Mouse (Mus musculus): ENCODE data around the gene Hoxa7. TPM values are rescaled to one million over a fixed set of nuclear protein-coding genes. Genes with fewer than 3 reads are reported as not detected.
A peak's percentile ranks its signal among the peaks of the same experiment; 100 is the strongest.

Hoxa7 gene
- polyA plus RNA-seq, 1 experiment from 2014 or later: 0.28 TPM

- Histone ChIP-seq H3K9me3 (ENCODE audit: control insufficient read depth, low read length) (no peaks in the 10 kb centered on the region), H3K9ac (ENCODE audit: low read length) (peak overlapping the region; percentile 28; the same call in 1 of the 2 replicates), H3K4me3 (ENCODE audit: control insufficient read depth in 1 of 2, insufficient read depth in 1 of 2, low read depth in 1 of 2, low read length in 2 of 2) (peak overlapping the region; percentile 33 to 36), H3K27me3 (ENCODE audit: control insufficient read depth, insufficient read depth, low read length) (peaks cover 100% of the 10 kb centered on the region), H3K4me1 (ENCODE audit: control insufficient read depth in 2 of 2, insufficient read depth in 2 of 2, low read length in 2 of 2) (peaks cover 2 to 17% of the 10 kb centered on the region in 2 experiments; a peak in 3 of 4 replicates), H3K4me2 (ENCODE audit: low read length) (peak overlapping the region; percentile 59), H3K27ac (replicated peaks in 1 of 2; ENCODE audit: control insufficient read depth in 1 of 2, insufficient read depth in 1 of 2, low read depth in 2 of 2, low read length in 2 of 2) (no peak overlapping the region), H3K36me3 (ENCODE audit: control insufficient read depth, insufficient read depth, low read length) (no peaks in the 10 kb centered on the region)
- ATAC-seq (ENCODE audit: insufficient number of reproducible peaks, insufficient read depth, low FRiP score, low read depth): no peak
- WGBS: 1% methylated on average over 45 of the region's 46 CpGs
These were observed 18.1 kb downstream of the Hoxa7 start for GRCm38 (mm10) chr6:52203371-52204049.

- ATAC-seq (ENCODE audit: insufficient number of reproducible peaks, insufficient read depth, low FRiP score, low read depth): no peak
- Histone ChIP-seq H3K9me3 (ENCODE audit: control insufficient read depth, low read length) (no peaks in the 10 kb centered on the region), H3K27me3 (ENCODE audit: control insufficient read depth, insufficient read depth, low read length) (peaks cover 100% of the 10 kb centered on the region), H3K4me3 (ENCODE audit: control insufficient read depth in 1 of 2, insufficient read depth in 1 of 2, low read depth in 1 of 2, low read length in 2 of 2) (peak overlapping the region; percentile 33 to 36; a peak in 3 of 4 replicates), H3K9ac (ENCODE audit: low read length) (no peak overlapping the region), H3K4me1 (ENCODE audit: control insufficient read depth in 2 of 2, insufficient read depth in 2 of 2, low read length in 2 of 2) (peaks cover 2 to 16% of the 10 kb centered on the region in 2 experiments; a peak in 3 of 4 replicates), H3K36me3 (ENCODE audit: control insufficient read depth, insufficient read depth, low read length) (no peaks in the 10 kb centered on the region), H3K4me2 (ENCODE audit: low read length) (peak overlapping the region; percentile 59), H3K27ac (replicated peaks in 1 of 2; ENCODE audit: control insufficient read depth in 1 of 2, insufficient read depth in 1 of 2, low read depth in 2 of 2, low read length in 2 of 2) (no peak overlapping the region)
- 1% methylated on average over 10 of the region's 10 CpGs for WGBS
These were observed 18.6 kb downstream of the Hoxa7 start for GRCm38 (mm10) chr6:52203121-52203370.

- Histone ChIP-seq H3K27me3 (ENCODE audit: control insufficient read depth, insufficient read depth, low read length) (peaks cover 100% of the 10 kb centered on the region), H3K4me2 (ENCODE audit: low read length) (no peak overlapping the region; the same call in 1 of the 2 replicates), H3K4me3 (ENCODE audit: control insufficient read depth in 1 of 2, insufficient read depth in 1 of 2, low read depth in 1 of 2, low read length in 2 of 2) (peak overlapping the region; percentile 33 to 36; a peak in 1 of 4 replicates), H3K4me1 (ENCODE audit: control insufficient read depth in 2 of 2, insufficient read depth in 2 of 2, low read length in 2 of 2) (peaks cover 2 to 16% of the 10 kb centered on the region in 2 experiments; a peak in 3 of 4 replicates), H3K36me3 (ENCODE audit: control insufficient read depth, insufficient read depth, low read length) (no peaks in the 10 kb centered on the region), H3K9ac (ENCODE audit: low read length) (no peak overlapping the region), H3K27ac (replicated peaks in 1 of 2; ENCODE audit: control insufficient read depth in 1 of 2, insufficient read depth in 1 of 2, low read depth in 2 of 2, low read length in 2 of 2) (no peak overlapping the region), H3K9me3 (ENCODE audit: control insufficient read depth, low read length) (no peaks in the 10 kb centered on the region)
- ATAC-seq (ENCODE audit: insufficient number of reproducible peaks, insufficient read depth, low FRiP score, low read depth): no peak
- 6% methylated on average over 22 of the region's 22 CpGs for WGBS
These were observed 19.1 kb downstream of the Hoxa7 start for GRCm38 (mm10) chr6:52202362-52203120.

- no peak overlapping the region for H3K9ac ChIP-seq (ENCODE audit: low read length)
- no peaks in the 10 kb centered on the region for H3K36me3 ChIP-seq (ENCODE audit: control insufficient read depth, insufficient read depth, low read length)
- H3K27ac ChIP-seq (replicated peaks in 1 of 2; ENCODE audit: control insufficient read depth in 1 of 2, insufficient read depth in 1 of 2, low read depth in 2 of 2, low read length in 2 of 2): no peak overlapping the region
- 43% methylated on average over 1 of the region's 1 CpGs for WGBS
- H3K4me3 ChIP-seq (ENCODE audit: control insufficient read depth in 1 of 2, insufficient read depth in 1 of 2, low read depth in 1 of 2, low read length in 2 of 2): no peak overlapping the region
- H3K4me1 ChIP-seq (ENCODE audit: control insufficient read depth in 2 of 2, insufficient read depth in 2 of 2, low read length in 2 of 2): peaks cover 2 to 16% of the 10 kb centered on the region in 2 experiments; a peak in 3 of 4 replicates
- peaks cover 99% of the 10 kb centered on the region for H3K27me3 ChIP-seq (ENCODE audit: control insufficient read depth, insufficient read depth, low read length)
- H3K9me3 ChIP-seq (ENCODE audit: control insufficient read depth, low read length): no peaks in the 10 kb centered on the region
- H3K4me2 ChIP-seq (ENCODE audit: low read length): no peak overlapping the region
- ATAC-seq (ENCODE audit: insufficient number of reproducible peaks, insufficient read depth, low FRiP score, low read depth): no peak
These were observed 20.4 kb downstream of the Hoxa7 start for GRCm38 (mm10) chr6:52201269-52201668.

GRCm38 (mm10) chr6:52200751-52201250 is 20.9 kb downstream of the Hoxa7 start:
- no peak overlapping the region for H3K27ac ChIP-seq (replicated peaks in 1 of 2; ENCODE audit: control insufficient read depth in 1 of 2, insufficient read depth in 1 of 2, low read depth in 2 of 2, low read length in 2 of 2)
- no peaks in the 10 kb centered on the region for H3K9me3 ChIP-seq (ENCODE audit: control insufficient read depth, low read length)
- H3K4me2 ChIP-seq (ENCODE audit: low read length): no peak overlapping the region
- 18% methylated on average over 10 of the region's 10 CpGs for WGBS
- peaks cover 2 to 16% of the 10 kb centered on the region in 2 experiments; a peak in 3 of 4 replicates for H3K4me1 ChIP-seq (ENCODE audit: control insufficient read depth in 2 of 2, insufficient read depth in 2 of 2, low read length in 2 of 2)
- no peaks in the 10 kb centered on the region for H3K36me3 ChIP-seq (ENCODE audit: control insufficient read depth, insufficient read depth, low read length)
- ATAC-seq (ENCODE audit: insufficient number of reproducible peaks, insufficient read depth, low FRiP score, low read depth): no peak
- H3K4me3 ChIP-seq (ENCODE audit: control insufficient read depth in 1 of 2, insufficient read depth in 1 of 2, low read depth in 1 of 2, low read length in 2 of 2): no peak overlapping the region
- H3K27me3 ChIP-seq (ENCODE audit: control insufficient read depth, insufficient read depth, low read length): peaks cover 99% of the 10 kb centered on the region
- no peak overlapping the region for H3K9ac ChIP-seq (ENCODE audit: low read length)

- Histone ChIP-seq H3K9ac (ENCODE audit: low read length) (no peak overlapping the region), H3K36me3 (ENCODE audit: control insufficient read depth, insufficient read depth, low read length) (no peaks in the 10 kb centered on the region), H3K27me3 (ENCODE audit: control insufficient read depth, insufficient read depth, low read length) (peaks cover 99% of the 10 kb centered on the region), H3K4me1 (ENCODE audit: control insufficient read depth in 2 of 2, insufficient read depth in 2 of 2, low read length in 2 of 2) (peaks cover 2 to 16% of the 10 kb centered on the region in 2 experiments; a peak in 3 of 4 replicates), H3K4me2 (ENCODE audit: low read length) (no peak overlapping the region), H3K4me3 (ENCODE audit: control insufficient read depth in 1 of 2, insufficient read depth in 1 of 2, low read depth in 1 of 2, low read length in 2 of 2) (no peak overlapping the region), H3K27ac (replicated peaks in 1 of 2; ENCODE audit: control insufficient read depth in 1 of 2, insufficient read depth in 1 of 2, low read depth in 2 of 2, low read length in 2 of 2) (no peak overlapping the region), H3K9me3 (ENCODE audit: control insufficient read depth, low read length) (no peaks in the 10 kb centered on the region)
- 13% methylated on average over 30 of the region's 30 CpGs for WGBS
- ATAC-seq (ENCODE audit: insufficient number of reproducible peaks, insufficient read depth, low FRiP score, low read depth): no peak
These were observed 21.4 kb downstream of the Hoxa7 start for GRCm38 (mm10) chr6:52200073-52200750.

GRCm38 (mm10) chr6:52197271-52197670 is 24.4 kb downstream of the Hoxa7 start:
- Histone ChIP-seq H3K36me3 (ENCODE audit: control insufficient read depth, insufficient read depth, low read length) (no peaks in the 10 kb centered on the region), H3K9me3 (ENCODE audit: control insufficient read depth, low read length) (no peaks in the 10 kb centered on the region), H3K4me1 (ENCODE audit: control insufficient read depth in 2 of 2, insufficient read depth in 2 of 2, low read length in 2 of 2) (peaks cover under 1% of the 10 kb centered on the region in 2 experiments; a peak in 2 of 4 replicates), H3K9ac (ENCODE audit: low read length) (no peak overlapping the region), H3K27ac (replicated peaks in 1 of 2; ENCODE audit: control insufficient read depth in 1 of 2, insufficient read depth in 1 of 2, low read depth in 2 of 2, low read length in 2 of 2) (no peak overlapping the region), H3K4me3 (ENCODE audit: control insufficient read depth in 1 of 2, insufficient read depth in 1 of 2, low read depth in 1 of 2, low read length in 2 of 2) (no peak overlapping the region), H3K27me3 (ENCODE audit: control insufficient read depth, insufficient read depth, low read length) (peaks cover 99% of the 10 kb centered on the region), H3K4me2 (ENCODE audit: low read length) (no peak overlapping the region)
- no peak for ATAC-seq (ENCODE audit: insufficient number of reproducible peaks, insufficient read depth, low FRiP score, low read depth)
- 1% methylated on average over 10 of the region's 10 CpGs for WGBS

Measured in heart, embryonic 14.5 days (tissue).